Mouse (Mus musculus) neutrophil, adult 5-6 weeks (primary cell): ENCODE measurements around the gene Cfap45. TPM values are rescaled to one million over a fixed set of nuclear protein-coding genes. Genes with fewer than 3 reads are reported as not detected.
A peak's percentile ranks its signal among the peaks of the same experiment; 100 is the strongest.

Experiments used
- ATAC-seq: fragments of 151-379, 151-347 bp; 2 replicates; pipeline ENCODE4 v1.8.0; 2017; ENCODE audit warnings: mild to moderate bottlenecking, moderate TSS enrichment; ENCODE audit not compliant: insufficient number of reproducible peaks, poor library complexity, low FRiP score, severe bottlenecking; ENCODE audit errors: extremely low read depth
- total RNA-seq: library from RNA; stranded (forward); fragments of 200-1000 nt; gene quantifications from 2 replicates; pipeline ENCODE4 v1.2.3, GENCODE M21; 2017

Cfap45 gene
- total RNA-seq, 1 experiment from 2014 or later, result 4.4 TPM

- no peak for ATAC-seq
Observed at GRCm38 (mm10) chr1:172593321-172593720, 72.7 kb downstream of the Cfap45 start.

DNA sequence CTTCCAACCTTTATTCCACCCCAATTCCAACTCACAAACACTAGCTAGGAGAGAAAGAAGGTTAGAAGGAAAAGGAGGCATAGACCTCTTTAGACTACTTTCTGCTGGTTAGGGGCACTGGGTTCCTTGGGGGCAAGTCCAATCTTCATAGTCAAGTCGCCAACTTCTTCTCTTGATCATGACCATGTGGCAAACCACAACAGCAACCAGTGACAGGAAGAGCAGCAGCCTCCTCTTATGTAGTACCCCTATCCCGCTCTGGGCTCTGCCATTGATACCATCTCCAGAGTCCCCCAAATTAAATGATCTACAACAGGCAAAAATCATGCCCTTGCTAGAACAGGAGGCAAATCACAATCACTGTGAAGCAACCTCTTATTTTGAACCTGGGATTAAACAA lies 73.4 kb downstream of the Cfap45 start:
- no peak for ATAC-seq

DNA sequence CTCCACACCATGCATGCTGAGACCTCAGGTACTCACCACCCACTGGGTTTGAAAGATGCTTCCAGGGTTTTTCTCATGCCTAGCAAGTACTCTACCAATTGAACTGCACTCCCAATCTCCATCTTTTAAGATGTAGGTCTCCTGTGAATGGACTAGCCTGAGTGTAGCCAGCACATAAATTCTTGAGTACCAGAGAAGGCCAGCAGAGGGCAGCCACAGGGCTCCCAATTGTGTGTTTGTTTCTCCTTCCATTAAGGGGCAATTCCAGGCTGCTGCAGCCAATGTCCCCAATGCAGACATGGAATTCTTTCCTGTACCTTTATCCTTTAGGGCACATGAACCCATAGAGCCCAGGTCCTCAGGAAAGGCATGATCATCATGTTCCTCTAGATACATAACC lies 73.9 kb downstream of the Cfap45 start:
- ATAC-seq, result 0 out of 2 replicates have a peak, but pooled peaks have one; percentile 33

Other genes with a start within 250 kb of the Cfap45 start
- gene Atp1a2, start 222.7 kb upstream of the Cfap45 start, total RNA-seq, result not detected in 2 replicates
- gene Kcnj9, start 191.5 kb upstream of the Cfap45 start, total RNA-seq, result not detected in 2 replicates
- gene Kcnj10, start 179.6 kb upstream of the Cfap45 start, total RNA-seq, result not detected in 2 replicates
- 25.0 and 27.8 TPM in 2 replicates for gene Pigm, start 144.3 kb upstream of the Cfap45 start, total RNA-seq
- gene Slamf9, start 45.4 kb upstream of the Cfap45 start, total RNA-seq, result 2.9 and 4.1 TPM in 2 replicates
- gene Igsf9, start 39.0 kb upstream of the Cfap45 start, total RNA-seq, result 3.2 and 4.3 TPM in 2 replicates
- 181 and 198 TPM in 2 replicates for gene Tagln2, start 20.8 kb upstream of the Cfap45 start, total RNA-seq
- gene Vsig8, start 35.1 kb downstream of the Cfap45 start, total RNA-seq, result not detected in 2 replicates
- 1.9 and 2.3 TPM in 2 replicates for gene Slamf8, start 69.8 kb downstream of the Cfap45 start, total RNA-seq
- gene Fcrl6, start 81.8 kb downstream of the Cfap45 start, total RNA-seq, result 0.35 TPM in 1 of 2 replicates, not detected in the other
- 0.37 TPM in 1 of 2 replicates, not detected in the other for gene Dusp23, start 112.2 kb downstream of the Cfap45 start, total RNA-seq
- not detected in 2 replicates for gene Crp, start 177.3 kb downstream of the Cfap45 start, total RNA-seq